Mouse (Mus musculus): ENCODE results near the gene Gbp5.
"Not testable (repeated sequence)": the region's sequence is repeated elsewhere in the genome, so short reads cannot be mapped to it uniquely, and the experiment has no call there.

The Gbp5 gene

DNA sequence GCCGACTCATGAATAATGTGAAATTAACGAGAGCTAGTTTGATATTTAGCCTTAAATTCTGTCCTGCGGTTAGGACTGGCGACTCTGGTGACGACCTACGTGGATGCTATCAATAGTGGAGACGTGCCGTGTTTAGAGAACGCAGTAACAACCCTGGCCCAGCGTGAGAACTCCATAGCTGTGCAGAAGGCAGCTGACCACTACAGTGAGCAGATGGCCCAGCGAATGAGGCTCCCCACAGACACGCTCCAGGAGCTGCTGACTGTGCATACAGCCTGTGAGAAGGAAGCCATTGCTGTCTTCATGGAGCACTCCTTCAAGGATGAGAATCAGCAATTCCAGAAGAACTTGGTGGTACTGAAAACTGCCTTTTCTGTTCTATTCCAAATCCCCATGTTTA lies 49.0 kb downstream of the Gbp5 start:
- not testable (repeated sequence) for DNase-seq (ENCODE audit: low spot score in 2 of 2)

- DNase-seq (ENCODE audit: low spot score in 2 of 2), result no peak
Measured at GRCm38 (mm10) chr3:142546690-142547089, 52.9 kb downstream of the Gbp5 start.

- DNase-seq (ENCODE audit: low spot score in 2 of 2), result no peak
Measured at GRCm38 (mm10) chr3:142550052-142550676, 56.4 kb downstream of the Gbp5 start.

GRCm38 (mm10) chr3:142554601-142555000 lies 60.8 kb downstream of the Gbp5 start:
- no peak for DNase-seq (ENCODE audit: low spot score in 2 of 2)

GRCm38 (mm10) chr3:142555623-142556022 lies 61.8 kb downstream of the Gbp5 start:
- DNase-seq (ENCODE audit: low spot score in 2 of 2), result no peak

DNA sequence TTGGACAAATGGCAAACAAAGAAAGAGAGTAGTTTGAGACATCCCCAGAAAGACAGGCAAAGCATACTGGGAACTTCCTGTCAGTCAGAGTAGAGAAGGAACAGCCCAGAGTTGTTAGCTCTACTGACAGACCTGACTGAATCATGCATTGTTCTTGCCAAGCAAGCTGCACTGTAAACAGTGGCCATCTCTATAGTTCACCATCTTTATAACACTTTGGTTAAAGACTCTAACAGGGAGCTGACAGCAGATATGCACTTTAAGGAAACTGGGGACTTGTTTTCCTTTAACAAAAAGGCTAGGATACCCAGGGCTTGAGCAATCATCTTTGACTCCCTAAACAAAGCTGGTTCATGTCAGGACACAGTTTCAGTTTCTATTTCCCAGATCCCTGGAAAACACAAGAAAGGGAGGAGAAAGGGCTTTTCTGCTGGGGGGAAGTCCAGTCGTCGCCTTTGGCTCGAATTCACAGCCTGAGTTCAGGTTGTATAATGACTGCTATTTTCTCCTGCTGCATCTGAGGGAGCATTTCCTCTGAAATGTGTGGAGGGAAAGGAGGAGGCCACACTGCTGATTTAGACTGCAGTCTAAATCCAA lies 66.0 kb downstream of the Gbp5 start, which contains the start of gene Gbp3:
TSS of gene Gbp3 (plus strand) at position 395 of the 597 bp plus-strand sequence.
- DNase-seq (ENCODE audit: low spot score in 2 of 2), result no peak

- DNase-seq (ENCODE audit: low spot score in 2 of 2), result peak; percentile 66 to 88
Measured at GRCm38 (mm10) chr3:142560296-142560948, 66.6 kb downstream of the Gbp5 start.

DNA sequence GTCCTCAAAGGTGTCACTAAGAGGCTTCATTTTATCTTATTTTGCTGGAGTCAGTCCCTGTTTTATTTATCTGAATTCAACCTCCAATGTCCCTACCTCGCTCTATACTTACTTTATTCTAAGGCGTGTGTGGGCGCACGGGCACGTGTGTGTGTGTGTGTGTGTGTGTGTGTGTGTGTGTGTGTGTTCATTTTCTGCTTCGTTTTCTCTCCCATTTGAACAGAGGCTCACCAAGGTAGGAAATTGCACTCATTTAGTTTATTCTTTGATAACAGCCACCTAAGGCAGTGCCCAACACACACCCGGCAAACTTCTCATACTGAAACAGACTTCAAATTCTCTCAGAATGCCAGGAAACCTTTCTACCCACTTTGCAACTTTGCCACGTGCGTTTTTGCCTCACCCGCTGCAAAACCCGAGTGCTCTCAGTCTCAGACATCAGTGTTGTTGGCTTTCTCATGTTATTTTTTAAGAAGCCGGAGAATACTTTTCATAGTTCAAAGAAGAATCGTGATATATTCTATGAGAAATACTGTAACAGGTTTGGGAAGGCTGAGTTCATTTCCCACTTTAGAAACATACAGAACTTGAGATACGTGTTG lies 67.4 kb downstream of the Gbp5 start:
- DNase-seq (ENCODE audit: low spot score in 2 of 2), result no peak

DNA sequence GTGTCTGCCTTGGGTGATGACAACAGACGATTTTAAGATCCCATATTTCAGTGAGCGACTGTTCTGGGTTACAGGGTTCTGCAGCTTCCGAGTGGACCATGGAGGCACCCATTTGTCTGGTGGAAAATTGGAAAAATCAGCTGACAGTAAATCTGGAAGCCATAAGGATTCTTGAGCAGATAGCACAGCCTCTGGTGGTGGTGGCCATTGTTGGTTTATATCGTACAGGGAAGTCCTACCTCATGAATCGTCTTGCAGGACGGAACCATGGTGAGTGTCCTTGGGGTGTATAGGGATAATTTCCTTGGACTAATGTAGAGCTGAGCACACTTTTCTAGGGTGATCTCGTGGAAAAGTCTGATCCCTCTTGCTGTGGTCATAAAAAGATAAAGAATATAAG lies 67.9 kb downstream of the Gbp5 start:
- no peak for DNase-seq (ENCODE audit: low spot score in 2 of 2)

DNA sequence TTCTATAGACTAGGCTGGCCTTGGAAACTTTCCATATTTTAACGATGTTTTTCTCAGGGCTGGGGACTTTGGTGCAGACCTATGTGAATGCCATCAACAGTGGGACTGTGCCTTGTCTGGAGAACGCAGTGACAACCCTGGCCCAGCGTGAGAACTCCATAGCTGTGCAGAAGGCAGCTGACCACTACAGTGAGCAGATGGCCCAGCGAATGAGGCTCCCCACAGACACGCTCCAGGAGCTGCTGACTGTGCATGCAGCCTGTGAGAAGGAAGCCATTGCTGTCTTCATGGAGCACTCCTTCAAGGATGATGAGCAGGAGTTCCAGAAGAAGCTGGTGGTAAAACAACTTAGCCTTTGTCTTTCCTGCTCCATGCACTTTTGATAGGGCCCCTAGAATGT lies 73.7 kb downstream of the Gbp5 start:
- not testable (repeated sequence) for DNase-seq (ENCODE audit: low spot score in 2 of 2)

DNA sequence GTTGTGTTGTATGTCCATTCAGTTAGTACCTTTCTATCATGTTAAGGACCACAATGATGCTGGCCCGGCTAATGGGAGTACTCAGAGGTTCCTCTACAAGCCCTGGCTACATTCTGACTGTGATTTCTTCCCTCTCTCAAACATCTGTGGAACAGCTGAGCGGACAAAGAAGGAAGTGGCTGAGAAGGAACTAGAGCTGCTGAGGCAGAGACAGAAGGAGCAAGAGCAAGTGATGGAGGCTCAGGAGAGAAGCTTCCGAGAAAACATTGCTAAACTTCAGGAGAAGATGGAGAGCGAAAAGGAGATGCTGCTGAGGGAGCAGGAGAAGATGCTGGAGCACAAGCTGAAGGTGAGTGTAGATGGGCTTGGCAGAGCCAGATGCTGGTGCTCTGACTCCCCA lies 77.0 kb downstream of the Gbp5 start:
- DNase-seq (ENCODE audit: low spot score in 2 of 2), result no peak

Measured in cerebellum, postnatal 4 days (tissue).